Mouse (Mus musculus) embryonic fibroblast, embryonic 13.5 days (primary cell): Measurements from ENCODE around the gene Arl3.
A peak's percentile ranks its signal among the peaks of the same experiment; 100 is the strongest.

ENCODE experiments used
- CTCF ChIP-seq: IDR thresholded peaks from 2 replicates; pipeline ENCODE4 v1.5.1; 2011; ENCODE audit warnings: mild to moderate bottlenecking, control low read depth, low read length, moderate library complexity, borderline replicate concordance; ENCODE audit not compliant: insufficient read depth
- POLR2A ChIP-seq: IDR thresholded peaks from 2 replicates; pipeline ENCODE4 v1.6.1; 2011; ENCODE audit warnings: low read depth, mild to moderate bottlenecking, control low read depth, low read length, moderate library complexity

- peak; percentile 47; the same call in 1 of the 2 replicates for TF ChIP-seq POLR2A
- TF ChIP-seq CTCF = no peak
Observed at GRCm38 (mm10) chr19:46500581-46501341, 72.2 kb downstream of the Arl3 start.
